Mouse (Mus musculus): ENCODE measurements around the gene Psme3.

Psme3 gene

DNA sequence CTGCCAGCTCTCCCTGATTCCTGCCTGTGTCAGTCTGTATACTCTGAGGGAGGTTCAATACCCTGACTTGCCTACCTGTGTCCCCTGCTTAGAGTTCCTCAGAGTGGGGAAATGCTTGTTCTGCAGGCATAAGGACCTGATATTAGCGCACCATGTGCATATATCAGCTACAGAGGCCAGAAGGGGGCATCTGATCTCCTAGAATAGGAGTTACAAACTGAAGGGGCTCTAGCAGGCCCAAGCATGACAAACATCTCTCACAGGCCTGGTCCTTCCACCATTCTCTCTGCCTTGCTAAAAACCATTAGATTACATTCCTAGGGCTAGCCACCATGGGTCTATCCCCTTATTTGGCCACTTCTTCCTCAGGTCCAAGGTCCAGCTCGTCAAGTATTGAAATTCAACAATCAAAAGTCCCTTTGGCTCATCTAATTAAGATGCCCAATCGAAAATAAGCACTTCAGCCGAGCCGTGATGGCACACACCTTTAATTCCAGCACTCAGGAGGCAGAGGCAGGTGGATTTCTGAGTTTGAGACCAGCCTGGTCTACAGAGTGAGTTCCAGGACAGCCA is 38.5 kb downstream of the Psme3 start:
- no peak for DNase-seq

DNA sequence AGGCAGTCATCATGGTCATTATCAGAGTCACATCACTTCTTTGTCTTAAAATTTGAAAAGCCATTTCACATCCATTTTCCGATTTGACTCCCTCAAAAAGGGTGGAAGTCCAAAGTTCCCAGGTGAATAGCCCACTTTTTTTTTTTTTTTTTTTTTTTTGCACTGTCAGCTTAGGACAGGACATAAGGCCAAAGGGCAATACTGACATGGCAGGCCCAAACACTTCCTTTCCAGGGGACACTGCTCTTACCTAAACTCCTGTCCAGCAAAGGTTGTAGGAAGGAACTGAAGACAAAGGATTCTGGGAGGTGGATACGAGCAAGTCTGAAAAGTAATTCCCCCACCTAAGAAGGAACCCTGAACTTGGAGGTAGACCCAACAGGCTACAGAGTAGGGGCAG is 39.9 kb downstream of the Psme3 start:
- no peak for DNase-seq

DNA sequence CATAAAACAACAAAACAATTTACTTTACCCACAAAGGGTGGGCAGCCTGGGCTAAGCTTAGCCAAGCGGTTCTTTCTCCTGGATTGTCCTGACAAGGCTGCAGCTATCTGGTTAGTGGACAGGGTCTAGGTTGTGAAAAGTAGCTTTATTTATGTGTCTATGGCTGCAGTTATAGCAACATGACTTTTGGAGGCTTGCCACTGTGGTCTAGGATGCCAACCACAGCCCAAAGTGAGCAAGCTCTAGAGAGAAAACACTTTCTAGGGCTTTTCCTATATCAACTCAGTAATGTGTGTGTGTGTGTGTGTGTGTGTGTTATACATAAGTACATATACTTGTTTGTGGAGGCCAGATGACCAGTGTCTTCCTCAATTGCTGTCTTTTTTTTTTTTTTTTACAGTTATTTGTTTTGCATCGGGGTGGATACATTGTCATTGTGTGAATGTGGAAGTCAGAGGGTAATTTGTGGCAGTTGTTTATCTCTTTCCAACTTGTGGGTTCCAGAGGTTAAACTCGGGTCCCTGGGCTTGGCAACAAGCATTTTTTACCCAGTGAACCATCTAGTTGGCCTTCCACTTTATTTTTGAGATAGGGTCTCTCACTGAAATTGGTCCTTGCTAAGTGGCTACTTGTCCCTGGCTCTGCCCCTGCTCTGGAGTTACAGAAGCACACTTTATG is 41.6 kb downstream of the Psme3 start:
- DNase-seq: no peak

DNA sequence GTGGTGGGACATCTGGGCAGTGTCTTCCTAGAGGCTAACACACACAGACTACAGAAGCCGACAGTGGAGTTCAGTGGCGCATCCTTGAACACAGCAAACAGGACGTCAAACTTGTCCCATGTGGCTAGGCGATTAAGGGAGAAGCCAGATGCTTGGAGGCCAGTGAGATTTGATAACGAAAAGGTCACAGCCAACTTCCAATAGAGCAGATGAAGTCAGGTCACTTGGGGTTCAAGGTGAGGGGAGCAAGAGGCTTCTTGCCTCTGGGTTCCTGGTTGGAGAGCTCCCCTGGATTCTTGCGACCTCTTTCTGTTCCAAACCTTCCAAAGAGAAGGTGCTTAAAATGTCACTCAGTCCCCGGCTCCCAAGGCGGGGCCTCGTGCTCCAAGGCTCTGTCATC is 43.8 kb downstream of the Psme3 start:
- no peak for DNase-seq

DNA sequence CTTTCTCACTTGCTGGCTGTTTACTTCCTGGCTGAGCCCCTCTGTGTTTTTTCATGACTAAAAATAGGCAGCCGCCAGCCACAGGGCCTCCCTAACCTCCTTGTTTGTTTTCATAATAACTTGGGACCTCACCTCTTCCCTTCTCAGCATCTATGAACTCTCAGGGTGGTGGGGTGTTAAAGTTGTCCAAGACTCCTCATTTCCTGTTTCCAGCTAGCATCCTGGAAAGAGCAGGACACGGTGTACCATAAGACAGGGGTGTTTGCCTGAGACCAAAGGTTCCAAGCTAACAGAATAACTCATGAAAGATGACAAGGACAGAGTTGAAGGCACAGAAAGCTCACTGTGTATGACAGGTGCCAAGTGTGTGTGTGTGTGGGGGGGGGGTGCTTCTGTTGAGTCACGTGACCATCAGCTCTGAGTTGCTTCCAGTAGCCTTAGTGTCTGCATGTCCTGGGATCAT is 44.7 kb downstream of the Psme3 start:
- peak; percentile 31 to 50 for DNase-seq

DNA sequence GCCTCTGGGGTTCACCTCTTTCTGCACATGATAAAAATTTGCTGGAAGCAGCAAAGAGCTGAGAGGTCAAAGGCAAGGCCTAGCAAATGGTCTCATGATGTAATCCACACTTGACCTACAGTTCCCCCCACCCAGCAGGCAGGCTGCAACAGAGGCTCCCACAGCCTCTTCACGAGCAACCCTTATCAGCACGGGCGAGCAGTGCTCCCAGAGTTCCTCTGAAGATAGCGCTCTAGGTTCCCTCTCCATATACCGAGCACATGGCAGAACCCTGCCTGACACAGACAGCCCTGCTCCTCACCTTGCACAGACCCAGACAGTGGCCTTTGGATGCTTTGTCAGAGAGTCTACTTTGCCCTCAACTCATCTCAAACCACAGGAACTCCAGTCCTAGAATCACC is 48.5 kb downstream of the Psme3 start:
- DNase-seq: no peak

DNA sequence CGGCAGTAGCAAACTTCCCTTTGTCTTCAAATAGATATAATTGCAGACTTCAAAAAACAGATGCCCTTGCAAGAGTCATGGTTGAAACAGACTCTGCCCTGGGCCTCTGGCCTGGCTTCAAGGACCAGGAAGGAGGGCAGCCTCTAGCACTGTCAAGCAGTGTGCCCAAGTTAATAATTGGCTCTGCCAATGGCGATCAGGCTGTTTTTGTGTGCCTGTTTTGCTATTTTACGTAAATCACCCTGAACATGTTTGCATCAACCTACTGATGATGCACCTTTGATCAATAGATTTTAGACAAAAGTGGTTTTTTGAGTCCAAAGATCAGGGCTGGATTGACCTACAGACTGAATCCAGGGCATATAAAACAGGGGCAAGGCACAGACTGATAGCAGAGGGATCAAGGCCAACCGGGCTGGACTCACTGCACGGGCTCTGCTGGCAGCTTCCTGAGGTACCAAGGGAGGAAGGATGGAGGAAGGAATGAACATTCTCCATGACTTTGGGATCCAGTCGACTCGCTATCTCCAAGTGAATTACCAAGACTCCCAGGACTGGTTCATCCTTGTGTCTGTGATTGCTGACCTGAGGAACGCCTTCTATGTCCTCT is 51.4 kb downstream of the Psme3 start, which contains the start of gene G6pc:
TSS of gene G6pc (plus strand) at position 236 of the 610 bp plus-strand sequence.
- DNase-seq: no peak

DNA sequence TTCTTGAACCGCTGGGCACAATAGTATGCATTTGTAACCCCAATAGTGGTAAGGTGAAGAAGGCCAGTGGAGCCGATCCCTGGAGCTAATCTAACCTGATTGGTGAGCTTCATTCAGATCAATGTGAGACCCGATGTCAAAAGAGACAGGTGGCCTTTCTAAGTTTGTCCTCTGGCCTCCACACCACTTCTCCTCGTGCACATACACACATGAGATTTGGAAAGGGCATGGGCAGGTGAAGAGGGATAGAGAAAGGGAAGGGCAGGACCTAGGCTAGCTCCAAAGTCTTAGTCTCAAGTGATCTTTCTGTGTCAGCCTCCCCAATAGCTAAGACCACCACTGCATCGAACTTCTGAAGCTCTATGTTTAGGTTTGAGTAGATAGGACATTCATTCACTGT is 54.1 kb downstream of the Psme3 start:
- no peak for DNase-seq

Data from thymus, postnatal 36 days (tissue).